Mouse (Mus musculus): Measurements from ENCODE around the gene Prr7.
A peak's percentile ranks its signal among the peaks of the same experiment; 100 is the strongest.

Prr7 gene

GRCm38 (mm10) chr13:55449205-55449604 is 14.9 kb upstream of the Prr7 start:
- DNase-seq, result no peak

DNA sequence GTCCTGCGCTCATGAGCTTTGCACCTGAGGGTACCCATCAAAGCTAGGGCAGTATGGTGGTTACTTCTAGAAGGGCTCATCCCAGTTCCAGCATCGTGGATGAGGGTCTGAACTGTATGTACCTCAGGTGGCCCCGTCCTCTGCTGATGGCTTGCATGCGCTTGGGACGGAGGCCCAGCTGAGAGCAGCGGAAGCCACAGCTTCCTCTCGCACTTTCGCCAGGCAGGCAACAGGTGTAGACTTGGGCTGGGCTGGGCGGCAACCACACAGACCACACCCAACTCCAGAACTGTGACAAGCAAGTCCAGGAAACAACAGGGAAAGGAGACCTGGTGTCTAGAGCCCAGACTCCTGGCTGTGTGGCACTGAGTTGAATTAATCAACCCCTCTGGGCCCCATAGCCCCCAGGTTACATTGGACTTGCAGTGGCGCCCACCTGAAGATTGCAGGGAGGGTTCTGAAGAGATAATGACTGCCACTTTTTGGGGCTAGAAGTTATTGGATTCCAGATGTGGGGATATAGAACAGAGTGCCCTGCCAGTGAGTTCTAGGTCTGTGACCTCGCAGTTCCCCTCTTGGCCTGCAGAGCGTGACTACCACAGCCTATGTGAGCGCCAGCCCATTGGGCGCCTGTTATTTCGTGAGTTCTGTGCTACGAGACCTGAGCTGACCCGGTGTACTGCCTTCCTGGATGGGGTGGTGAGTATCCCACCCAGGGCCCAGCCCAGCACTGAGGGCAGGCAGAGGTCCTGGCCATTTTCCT is 14.2 kb upstream of the Prr7 start:
- DNase-seq, result no peak

- peak; percentile 39 for DNase-seq
These were observed 13.5 kb upstream of the Prr7 start for GRCm38 (mm10) chr13:55450511-55450980.

DNA sequence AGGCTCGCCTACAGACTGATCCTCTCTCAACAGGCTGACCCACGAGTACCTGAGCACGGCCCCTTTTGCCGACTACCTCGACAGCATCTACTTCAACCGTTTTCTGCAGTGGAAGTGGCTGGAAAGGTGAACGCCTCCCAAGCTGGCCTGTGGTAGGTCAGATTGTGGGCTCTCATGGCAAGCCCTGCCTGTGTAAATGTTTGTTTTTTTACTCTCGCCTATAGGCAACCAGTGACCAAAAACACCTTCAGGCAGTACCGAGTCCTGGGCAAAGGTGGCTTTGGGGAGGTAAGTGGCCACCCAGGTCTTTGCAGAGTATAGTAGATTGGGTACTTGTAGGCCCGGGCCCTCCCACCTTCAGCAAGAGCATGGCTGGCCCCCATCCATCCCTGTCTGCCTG is 12.8 kb upstream of the Prr7 start:
- DNase-seq, result no peak

DNA sequence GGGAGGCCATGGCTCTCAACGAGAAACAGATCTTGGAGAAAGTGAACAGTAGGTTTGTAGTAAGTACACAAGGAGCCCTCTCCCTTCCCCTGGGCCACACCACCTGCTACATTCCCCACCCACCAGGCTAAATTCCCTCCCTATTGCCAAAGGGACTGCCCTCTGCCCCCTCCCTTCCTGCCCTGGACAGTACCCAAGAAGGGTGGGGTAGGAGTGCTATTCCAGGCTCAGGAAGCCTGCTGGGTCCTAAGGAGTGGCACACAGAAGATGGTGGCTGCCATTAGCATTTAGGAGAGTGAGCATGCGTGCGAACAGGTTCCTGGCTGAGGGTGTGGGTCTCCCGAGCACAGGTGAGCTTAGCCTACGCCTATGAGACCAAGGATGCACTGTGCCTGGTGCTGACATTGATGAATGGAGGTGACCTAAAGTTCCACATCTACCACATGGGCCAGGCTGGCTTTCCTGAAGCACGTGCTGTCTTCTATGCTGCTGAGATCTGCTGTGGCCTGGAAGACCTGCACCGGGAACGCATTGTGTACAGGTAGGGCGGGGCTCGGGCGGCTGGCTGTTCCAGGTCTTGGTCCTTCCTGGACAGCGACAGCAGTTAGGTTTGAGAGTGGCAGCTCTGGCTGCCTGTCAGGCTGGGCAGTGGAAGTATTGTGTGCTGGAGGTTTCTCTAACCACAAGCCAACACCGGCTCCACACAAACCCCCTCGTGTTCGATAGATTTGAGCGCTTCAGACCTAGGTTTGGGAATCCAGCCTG is 12.1 kb upstream of the Prr7 start:
- peak; percentile 36 for DNase-seq

DNA sequence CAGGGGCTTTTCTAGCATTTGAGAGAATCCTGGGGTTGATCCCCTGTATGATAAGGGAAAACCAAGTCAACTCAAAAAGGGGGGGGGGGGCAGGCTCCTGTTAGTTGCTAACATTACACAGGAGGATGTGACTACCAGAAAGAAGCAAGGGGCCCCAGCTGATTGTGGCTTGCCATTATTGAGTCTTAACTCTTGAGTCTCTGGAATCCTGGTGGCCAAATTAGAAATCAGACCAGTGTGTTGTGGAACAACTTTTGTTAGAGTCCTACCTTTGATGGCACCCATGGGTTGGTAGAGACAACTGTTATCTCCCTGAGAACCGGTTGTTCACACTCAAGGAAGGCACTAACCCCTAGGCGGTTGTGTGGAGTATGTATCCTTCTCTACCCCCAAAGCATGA is 1.1 kb upstream of the Prr7 start:
- DNase-seq, result no peak

GRCm38 (mm10) chr13:55463399-55464026 is 554 bp upstream of the Prr7 start:
- DNase-seq, result no peak

- no peak for DNase-seq
These were observed 1.1 kb downstream of the Prr7 start for GRCm38 (mm10) chr13:55465184-55465583.

GRCm38 (mm10) chr13:55465830-55466440 is 1.9 kb downstream of the Prr7 start:
- DNase-seq, result no peak

DNA sequence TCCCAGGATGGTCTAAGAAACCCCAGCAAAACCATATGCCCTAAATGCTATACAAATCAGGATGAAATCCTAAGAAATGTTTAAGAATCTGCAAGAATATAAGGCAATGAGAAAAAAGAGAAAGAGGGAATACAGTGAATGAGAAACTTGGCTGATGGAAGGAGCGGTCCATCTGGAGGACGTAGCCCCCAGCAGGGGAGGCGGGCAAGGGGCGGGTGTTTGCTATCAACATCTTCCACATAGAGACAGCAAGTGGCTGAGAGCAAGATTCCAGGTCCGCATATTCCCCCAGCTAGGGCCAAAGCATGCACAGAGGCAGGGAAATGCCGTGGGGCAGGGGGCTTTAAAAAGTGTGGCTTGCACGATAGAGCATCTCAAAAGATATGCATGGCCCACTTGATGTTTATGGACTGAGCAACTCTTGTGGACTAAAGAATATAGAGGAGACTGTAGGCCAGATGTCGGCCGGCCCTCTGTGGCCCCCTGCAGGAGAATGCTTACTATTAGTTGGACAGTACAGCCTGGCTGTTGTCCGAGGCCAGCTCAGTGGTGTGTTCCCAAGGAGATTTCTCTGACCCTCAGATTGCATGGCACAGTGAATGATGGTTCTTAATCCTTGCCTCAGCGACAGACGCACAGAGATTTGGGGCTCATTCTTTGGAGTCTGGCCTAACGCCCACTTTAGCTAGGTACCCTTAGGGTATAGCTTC is 4.9 kb downstream of the Prr7 start:
- no peak for DNase-seq

- DNase-seq, result no peak
These were observed 6.3 kb downstream of the Prr7 start for GRCm38 (mm10) chr13:55470372-55470771.

DNA sequence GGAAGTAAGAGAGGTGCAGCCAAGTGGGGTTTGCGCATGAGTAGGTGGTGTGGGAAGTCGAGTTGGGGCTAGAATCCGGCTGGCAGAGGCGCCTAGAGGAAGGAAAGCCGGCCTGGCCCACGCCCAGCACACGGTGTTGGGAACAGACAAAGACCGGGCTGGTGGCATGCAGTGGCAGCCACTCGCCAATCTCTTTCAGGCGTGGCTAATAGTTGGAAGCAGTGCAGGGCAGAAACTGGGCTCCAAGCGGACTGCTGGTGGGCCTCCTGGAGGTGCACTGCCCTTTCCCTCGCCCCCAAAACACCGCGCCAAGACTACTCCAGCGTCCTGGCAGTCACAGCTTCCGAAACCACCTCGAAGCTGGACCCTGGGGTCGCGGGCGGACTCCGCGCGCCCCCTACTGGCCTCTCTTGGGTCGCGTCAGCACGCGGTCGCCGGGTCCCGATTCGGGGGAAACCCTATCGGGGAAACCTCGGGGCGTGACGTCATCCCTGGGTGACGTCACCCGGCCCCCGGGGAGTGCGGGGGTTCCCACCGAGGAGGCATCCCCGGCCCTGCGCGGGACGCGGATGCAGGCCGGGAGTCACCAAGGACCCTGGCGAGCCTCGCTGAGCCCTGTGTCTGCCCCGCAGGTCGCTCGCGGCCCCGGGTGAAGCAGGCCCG is 7.2 kb downstream of the Prr7 start:
- peak; percentile 72 for DNase-seq

DNA sequence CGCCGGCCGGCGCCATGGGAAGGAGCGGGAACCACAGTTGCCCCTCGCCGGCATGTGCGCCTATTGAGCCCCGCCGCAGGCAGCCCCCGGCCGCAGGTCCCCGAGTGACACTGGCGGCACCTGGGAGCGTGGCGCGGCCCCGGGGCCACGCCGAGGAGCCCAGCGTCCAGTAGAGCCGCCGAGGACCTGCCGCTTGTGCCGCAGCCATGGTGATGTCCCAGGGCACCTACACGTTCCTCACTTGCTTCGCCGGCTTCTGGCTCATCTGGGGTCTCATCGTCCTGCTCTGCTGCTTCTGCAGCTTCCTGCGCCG is 7.7 kb downstream of the Prr7 start:
- DNase-seq, result no peak

DNA sequence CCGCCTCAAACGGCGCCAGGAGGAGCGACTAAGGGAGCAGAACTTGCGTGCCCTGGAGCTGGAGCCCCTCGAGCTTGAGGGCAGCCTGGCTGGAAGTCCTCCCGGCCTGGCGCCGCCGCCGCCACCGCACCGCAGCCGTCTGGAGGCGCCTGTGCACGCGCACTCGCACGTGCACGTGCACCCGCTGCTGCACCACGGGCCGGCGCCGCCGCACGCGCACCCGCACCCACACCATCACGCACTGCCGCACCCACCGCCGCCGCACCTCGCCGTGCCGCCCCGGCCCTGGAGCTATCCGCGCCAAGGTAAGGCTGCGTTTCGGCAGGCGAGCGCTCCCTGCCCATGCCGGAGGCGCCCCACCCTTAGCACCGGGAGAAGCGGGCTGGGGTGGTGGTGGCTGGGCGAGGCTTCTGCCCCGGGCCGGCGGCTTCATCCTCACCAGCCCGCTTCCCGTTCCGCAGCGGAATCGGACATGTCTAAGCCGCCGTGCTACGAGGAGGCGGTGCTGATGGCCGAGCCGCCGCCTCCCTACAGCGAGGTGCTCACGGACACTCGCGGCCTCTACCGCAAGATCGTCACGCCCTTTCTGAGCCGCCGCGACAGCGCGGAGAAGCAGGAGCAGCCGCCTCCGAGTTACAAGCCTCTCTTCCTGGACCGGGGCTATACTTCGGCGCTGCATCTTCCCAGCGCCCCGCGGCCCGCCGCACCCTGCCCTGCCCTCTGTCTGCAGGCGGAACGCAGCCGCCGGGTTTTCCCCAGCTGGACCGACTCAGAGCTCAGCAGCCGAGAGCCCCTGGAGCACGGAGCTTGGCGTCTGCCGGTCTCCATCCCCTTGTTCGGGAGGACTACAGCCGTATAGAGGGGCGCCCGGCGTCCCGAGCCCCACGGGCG is 8.3 kb downstream of the Prr7 start:
- no peak for DNase-seq

- no peak for DNase-seq
These were observed 9.2 kb downstream of the Prr7 start for GRCm38 (mm10) chr13:55473076-55473831.

DNA sequence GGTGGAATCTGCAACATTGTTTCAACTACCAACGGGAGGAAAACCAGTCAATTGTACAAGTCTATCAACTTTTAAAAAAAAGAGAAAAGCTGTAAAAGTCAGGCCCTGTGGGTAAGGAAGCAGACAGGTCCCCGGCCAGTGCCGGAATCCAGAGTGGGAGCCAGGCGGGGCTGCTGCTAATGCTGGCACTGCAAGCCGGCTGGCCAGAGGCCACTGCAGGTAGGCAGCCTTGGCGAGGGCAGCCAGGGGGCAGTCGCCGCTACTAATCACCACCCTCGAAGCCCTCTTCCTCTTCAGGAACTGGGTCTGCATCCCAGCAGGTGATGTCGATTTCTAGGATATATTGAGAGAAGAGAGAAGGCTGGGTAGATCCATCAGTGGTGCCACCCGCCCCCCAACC is 9.9 kb downstream of the Prr7 start:
- DNase-seq, result no peak

DNA sequence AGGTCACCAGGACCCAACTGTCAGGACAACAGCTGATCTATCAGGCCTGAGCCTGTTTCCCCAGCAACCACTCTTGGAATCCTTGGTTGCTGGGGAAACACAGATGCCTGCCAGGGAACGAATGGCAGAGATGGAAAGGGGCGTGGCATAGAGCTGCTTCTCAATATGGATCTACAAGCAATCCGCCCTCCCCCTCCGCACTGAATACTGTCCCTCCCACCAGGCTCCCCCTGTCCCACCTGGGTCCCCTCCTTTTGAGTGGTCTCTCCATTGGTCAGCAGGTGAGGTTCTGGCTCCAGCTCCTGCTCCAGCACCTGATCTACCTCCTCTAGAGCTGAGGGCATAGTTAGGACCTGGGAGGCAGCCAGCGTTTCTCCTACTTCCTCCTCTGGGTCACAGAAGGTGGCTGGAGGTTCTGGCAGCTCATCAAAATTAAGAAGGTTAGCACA is 10.6 kb downstream of the Prr7 start:
- peak; percentile 51 for DNase-seq

GRCm38 (mm10) chr13:55475750-55476149 is 11.7 kb downstream of the Prr7 start:
- no peak for DNase-seq

DNA sequence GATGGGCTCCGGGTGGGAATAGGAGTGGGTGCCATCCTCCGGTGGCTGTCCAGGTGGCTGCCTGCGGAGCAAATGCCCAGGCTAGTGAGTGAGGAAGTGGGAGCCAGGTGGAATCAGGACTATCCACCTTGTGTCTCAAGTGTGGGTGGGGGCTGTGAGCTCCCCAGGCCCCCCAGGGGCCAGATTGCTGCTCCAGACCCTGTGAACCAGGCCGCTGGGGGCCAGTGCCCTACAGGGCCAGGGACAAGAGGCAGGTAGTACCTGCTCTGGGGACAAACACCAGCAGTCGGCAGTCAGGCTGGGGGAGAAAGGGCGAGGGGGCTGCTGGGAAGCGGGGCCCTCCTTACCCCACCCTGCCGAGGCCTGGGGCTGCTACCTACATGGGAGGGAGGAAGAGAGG is 12.2 kb downstream of the Prr7 start:
- DNase-seq, result no peak

- no peak for DNase-seq
These were observed 13.4 kb downstream of the Prr7 start for GRCm38 (mm10) chr13:55477492-55477891.
